Mouse (Mus musculus) 3T3-L1 (cell line): ENCODE measurements at regions not wholly inside any gene's neighbourhood (a gene's known extent, or its start where the extent isn't known, plus 50 kb on each side); places are given as distances from the start of the nearest gene placed in this dataset.

Source experiments
- DNase-seq: peaks from one replicate; pipeline ENCODE4 v3.0.0-alpha.2; 2015; ENCODE audit warnings: low read depth, low spot score

DNA sequence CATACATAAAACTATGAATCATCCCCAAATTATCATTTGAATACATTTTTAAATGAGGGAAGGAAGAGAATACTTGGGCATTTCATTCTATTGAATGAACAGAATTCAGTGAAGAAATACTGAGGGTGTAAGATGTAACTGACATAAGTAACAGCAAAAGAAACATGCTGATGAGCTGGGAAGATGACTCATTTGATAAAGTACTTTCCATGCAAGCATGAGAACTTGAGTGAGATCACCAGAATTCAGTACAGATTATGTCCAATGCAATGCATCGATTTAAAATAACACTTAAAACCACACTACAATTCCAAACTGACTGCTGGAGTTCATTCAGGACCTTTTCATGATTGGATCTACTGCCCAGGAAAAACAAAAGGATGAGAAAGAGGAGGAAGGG lies 3467.1 kb upstream of the Gm7489 start:
- DNase-seq = peak; percentile 70

DNA sequence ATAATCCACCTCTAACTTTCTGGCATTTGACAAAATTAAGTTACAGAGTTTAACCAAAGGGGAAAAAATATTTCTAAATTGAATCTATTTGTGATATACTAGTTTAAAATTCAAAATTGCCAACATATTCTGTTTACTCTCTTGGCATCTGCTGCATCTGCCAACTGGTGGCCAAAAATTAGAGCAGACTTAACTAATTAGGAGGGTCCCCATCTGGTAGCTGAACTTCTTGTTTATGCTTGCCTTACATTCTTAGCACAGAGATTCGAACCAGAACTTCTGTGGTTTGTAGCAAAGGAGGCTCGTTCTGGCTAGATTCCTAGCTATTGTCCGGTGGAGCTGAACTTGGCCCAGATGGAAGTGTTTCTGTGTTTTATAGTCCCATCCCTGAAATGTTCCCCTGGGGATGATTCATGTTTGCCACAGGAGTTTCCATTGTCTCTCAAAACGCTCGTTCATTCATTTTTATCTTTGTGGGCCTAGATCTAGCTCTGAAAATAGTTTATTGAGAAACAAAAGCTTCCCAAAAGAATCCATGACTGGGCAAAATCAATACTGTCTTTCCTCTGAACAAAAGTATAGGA lies 3461.5 kb upstream of the Gm7489 start:
- peak; percentile 66 for DNase-seq

GRCm38 (mm10) chr15:50449604-50450003 lies 3435.1 kb upstream of the Gm7489 start:
- no peak for DNase-seq

GRCm38 (mm10) chr15:50472626-50473025 lies 3412.1 kb upstream of the Gm7489 start:
- DNase-seq = no peak

DNA sequence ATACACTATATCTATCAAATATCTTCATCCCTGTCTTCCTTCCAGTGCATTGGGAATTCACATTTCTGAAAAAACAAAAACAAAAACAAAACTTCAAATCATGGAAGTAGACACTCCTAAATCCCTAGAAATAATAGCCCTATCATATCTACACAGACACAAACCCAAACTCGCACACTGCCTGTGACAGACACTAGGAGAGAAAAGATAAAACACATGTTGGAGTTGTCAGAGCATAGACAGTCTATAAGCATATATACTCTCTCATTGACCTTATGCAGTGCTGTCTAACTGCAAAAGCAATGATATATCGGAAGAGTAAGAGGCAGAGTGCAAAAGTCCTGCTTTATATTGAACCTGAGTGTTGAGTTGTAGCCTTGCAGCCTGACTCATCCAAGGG lies 3386.0 kb upstream of the Gm7489 start:
- no peak for DNase-seq

DNA sequence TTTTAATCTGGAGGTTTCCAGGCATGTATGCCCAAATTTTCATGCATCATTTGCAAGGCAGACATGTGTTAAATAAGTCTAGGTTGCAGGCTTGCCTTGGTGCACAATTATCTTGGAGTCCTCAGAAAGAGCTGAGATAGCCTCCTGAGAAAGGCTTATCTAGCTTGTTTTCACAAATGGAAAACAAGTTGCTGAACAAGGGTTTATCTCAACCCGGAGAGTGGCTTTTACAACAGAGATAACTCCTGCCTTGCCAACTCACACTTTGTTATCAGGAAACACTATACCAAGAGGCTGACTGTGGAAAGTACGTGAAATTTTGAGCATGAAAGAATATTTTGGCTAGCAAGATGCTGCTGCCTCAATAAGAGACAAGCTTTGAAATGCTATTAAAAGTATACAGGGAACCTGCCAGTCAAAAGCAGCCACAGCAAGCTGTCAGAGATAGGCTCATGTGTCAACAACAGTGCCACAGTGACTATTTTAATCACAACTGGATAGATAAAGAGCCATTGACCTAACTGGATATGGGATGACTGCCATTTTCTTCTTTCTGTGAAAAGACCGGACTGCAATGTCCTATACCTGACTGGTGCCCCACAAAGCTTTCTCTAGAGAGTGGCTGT lies 3376.6 kb upstream of the Gm7489 start:
- no peak for DNase-seq

DNA sequence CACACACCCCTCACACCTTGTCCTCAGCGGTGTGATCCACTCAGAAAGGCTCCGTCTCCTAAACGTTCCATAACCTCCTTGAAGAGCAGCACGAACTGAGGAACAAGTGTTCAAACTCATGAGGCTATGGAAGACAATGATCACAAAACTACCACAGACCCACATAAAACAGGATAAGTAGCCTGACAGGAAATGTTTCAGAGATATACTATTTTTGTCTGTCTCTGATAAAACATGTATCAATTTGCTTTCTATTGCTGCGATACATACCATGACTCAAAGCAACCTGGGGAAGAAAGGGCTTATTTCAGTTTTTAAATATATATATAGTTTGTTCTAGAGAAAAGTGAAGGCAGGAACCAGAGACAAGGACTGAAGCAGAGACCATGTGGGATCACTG lies 3371.7 kb upstream of the Gm7489 start:
- DNase-seq = no peak

DNA sequence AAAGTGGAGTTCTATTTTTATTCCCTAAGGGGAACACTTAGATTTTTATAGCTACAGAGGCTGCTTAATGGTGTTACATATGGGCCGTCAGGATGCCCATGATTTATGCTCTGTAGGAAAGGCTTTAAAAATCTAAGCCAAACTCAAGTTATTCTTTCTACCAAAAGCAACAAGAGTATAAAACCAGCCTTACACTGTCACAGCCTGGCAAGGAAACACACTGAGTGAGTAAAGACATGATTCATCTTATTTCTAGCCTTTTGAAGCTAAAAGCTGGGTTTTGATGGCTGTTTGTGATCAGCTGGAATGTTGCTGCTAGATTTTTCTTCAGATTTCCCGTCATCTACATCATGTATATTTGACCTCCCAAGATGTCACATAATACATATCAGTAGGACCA lies 3359.9 kb upstream of the Gm7489 start:
- peak; percentile 62 for DNase-seq

DNA sequence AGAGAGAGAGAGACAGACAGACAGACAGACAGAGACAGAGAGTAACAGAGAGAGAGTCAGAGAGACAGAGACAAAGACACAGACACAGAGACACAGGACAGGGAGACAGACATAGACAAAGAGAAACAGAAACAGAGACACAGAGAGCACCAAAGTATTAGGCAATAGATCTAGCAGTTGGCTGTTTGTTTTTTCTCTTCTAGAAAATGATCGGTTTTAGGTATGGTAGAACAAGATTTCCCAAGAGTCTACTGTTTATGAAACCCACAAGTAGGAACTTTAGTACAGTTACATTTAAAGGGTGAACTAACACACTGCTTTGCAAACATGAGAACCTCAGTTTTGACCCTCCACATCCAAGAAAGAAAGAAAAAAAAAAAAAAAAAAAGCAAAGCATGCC lies 3350.2 kb upstream of the Gm7489 start:
- DNase-seq = no peak

DNA sequence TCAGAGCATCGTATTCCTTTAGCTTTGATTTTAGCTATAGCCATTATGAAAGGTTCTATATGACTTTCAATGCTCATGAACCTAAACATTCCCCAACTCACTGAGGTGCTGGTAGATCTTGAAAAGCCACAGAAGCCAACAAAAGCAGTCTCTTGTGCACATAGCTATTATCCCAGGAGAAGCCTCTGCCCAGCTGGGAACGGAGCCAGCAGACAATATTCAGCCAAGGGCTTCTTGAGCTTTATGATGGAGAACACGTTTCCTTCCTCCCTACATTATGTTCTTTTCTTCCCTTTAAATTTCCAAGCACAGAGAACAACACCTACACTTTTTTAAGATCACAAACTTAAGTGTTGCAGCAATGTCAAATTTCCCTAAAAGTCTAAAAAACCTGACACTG lies 3321.1 kb upstream of the Gm7489 start:
- DNase-seq = no peak

DNA sequence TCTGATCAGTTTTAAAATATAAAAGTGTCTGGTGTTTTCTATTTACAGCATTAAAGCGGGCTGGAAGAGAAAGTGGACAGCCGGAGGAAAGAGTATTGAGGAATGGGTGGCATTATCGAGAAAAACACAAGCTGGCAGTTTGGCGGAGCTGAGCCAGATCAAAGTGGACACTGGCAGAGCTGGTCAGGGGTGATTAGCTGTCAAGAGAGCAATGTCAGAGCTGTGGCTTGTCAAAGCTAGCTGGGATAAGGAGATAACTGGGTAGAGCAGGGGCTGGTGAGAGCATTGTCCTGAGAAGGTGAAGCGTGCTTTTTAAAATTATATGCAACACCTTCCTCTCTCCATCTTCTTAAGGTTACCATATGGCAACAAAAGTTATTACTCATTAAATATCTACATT lies 3303.9 kb upstream of the Gm7489 start:
- DNase-seq = no peak

- no peak for DNase-seq
Observed at GRCm38 (mm10) chr15:50583951-50584350, 3300.8 kb upstream of the Gm7489 start.

- no peak for DNase-seq
Observed at GRCm38 (mm10) chr15:50585496-50585895, 3299.2 kb upstream of the Gm7489 start.
